Mouse (Mus musculus) neural tube, embryonic 12.5 days (tissue): Measurements from ENCODE around the gene Lsm11. TPM values are rescaled to one million over a fixed set of nuclear protein-coding genes. Genes with fewer than 3 reads are reported as not detected.
A peak's percentile ranks its signal among the peaks of the same experiment; 100 is the strongest.

Source experiments
- ATAC-seq: fragments of 200-750 bp; cut with Nextera tagmentation; 2 replicates; pipeline ENCODE4 v1.8.0; 2017; ENCODE audit warnings: low read depth, mild to moderate bottlenecking, moderate TSS enrichment, moderate library complexity; ENCODE audit not compliant: low FRiP score
- H3K27ac ChIP-seq: fragments of 300-500 bp; sonication (generic); 2 replicates; pipeline ENCODE4 v1.5.1; 2016
- H3K27me3 ChIP-seq: fragments of 300-500 bp; sonication (generic); replicated peaks from 2 replicates; pipeline ENCODE4 v1.6.1; 2016; ENCODE audit warnings: mild to moderate bottlenecking
- H3K36me3 ChIP-seq: fragments of 300-500 bp; sonication (generic); 2 replicates; pipeline ENCODE4 v1.6.1; 2016; ENCODE audit warnings: mild to moderate bottlenecking
- H3K4me1 ChIP-seq: fragments of 300-500 bp; sonication (generic); 2 replicates; pipeline ENCODE4 v1.6.1; 2016
- H3K4me2 ChIP-seq: fragments of 300-500 bp; sonication (generic); replicated peaks from 2 replicates; pipeline ENCODE4 v1.6.1; 2016; ENCODE audit warnings: mild to moderate bottlenecking
- H3K4me3 ChIP-seq: fragments of 300-500 bp; sonication (generic); 2 replicates; pipeline ENCODE4 v1.5.1; 2016
- H3K9ac ChIP-seq: fragments of 300-500 bp; sonication (generic); 2 replicates; pipeline ENCODE4 v1.6.1; 2016; ENCODE audit warnings: mild to moderate bottlenecking
- H3K9me3 ChIP-seq: fragments of 300-500 bp; sonication (generic); 2 replicates; pipeline ENCODE4 v1.6.1; 2016; ENCODE audit warnings: mild to moderate bottlenecking
- WGBS: fragments of 180-500 bp; shearing (Covaris S2); methylation state at CpG from one replicate; pipeline ENCODE4 v1.1.7; 2016; 5-methylcytosine and 5-hydroxymethylcytosine counted together
- polyA plus RNA-seq: library from polyadenylated mRNA; unstranded; fragments of >200 nt; fragmentation: Nextera tagmentation; extraction: Ambion mirVana; gene quantifications from 2 replicates; pipeline ENCODE4 v1.2.1, GENCODE M21; 2016

The Lsm11 gene
- polyA plus RNA-seq, 1 experiment from 2014 or later, result 16.0 TPM

DNA sequence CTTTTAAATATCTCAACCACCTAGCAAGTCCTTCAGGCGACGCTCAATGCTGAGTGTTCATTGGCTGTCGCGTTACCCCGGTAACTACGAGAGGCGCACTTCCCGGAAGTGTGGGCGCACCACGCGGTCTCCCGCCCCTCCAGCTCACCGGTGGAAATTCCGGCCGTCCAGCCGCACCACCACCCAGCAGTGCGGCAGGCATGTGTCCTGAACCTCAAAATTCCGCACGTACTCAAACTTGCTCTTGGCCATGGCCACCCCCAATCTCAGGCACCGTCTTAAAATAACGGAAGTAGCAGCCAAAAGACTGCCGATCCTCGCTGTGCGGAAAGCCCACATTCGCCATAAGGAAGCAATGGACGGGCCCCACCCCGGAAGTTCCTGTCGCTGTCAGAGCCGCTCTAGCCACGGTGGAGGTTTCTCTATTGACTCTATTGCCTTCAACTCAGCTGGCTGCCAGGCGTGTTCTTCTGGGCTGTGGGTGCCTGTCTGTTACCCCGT lies 10.4 kb upstream of the Lsm11 start, which contains the start of gene Thg1l:
Gene Thg1l (minus strand): TSS at position 368 of the 501 bp plus-strand sequence.
- 0 out of 2 replicates have a peak, but pooled peaks cover 3% of the 10 kb centered on the region for H3K4me1 ChIP-seq
- no peaks in the 10 kb centered on the region for H3K27me3 ChIP-seq
- under 1% methylated on average over 32 of the region's 32 CpGs for WGBS
- H3K9ac ChIP-seq, result peak within 1 kb of the TSS; percentile 44; the same call in 1 of the 2 replicates
- no peaks in the 10 kb centered on the region for H3K9me3 ChIP-seq
- peak within 1 kb of the TSS; percentile 63 for H3K4me3 ChIP-seq
- peak within 1 kb of the TSS; percentile 57 for H3K4me2 ChIP-seq
- no peak within 1 kb of the TSS for H3K27ac ChIP-seq
- peaks cover 8% of the 10 kb centered on the region; the same call in 1 of the 2 replicates for H3K36me3 ChIP-seq
- peak; percentile 99 for ATAC-seq

DNA sequence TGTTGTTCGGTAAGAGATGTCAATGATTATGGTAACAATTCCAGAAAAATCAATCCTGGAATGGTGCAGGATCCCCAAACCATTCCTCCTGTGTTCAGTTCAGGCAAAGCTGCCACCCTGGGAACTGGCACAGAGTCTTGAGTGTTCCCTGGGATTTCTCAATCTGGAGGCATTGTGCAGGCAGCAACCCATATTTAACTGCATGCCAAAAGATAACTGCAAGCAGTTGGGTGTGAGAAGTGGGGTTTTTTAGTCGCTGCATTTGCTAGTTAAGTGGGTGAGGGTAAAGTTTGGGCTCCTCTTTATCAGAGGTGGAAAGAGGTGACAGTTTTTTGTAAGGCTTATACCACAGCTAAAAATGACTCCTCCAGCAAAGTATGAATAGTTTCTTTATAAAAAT lies 2.8 kb upstream of the Lsm11 start:
- Histone ChIP-seq H3K4me3 (no peak overlapping the region), H3K27me3 (no peaks in the 10 kb centered on the region), H3K27ac (no peak overlapping the region), H3K9me3 (no peaks in the 10 kb centered on the region), H3K4me2 (no peak overlapping the region), H3K4me1 (peaks cover 15% of the 10 kb centered on the region), H3K9ac (no peak overlapping the region), H3K36me3 (peaks cover 24% of the 10 kb centered on the region; the same call in 1 of the 2 replicates)
- 88% methylated on average over 2 of the region's 2 CpGs for WGBS
- no peak for ATAC-seq

DNA sequence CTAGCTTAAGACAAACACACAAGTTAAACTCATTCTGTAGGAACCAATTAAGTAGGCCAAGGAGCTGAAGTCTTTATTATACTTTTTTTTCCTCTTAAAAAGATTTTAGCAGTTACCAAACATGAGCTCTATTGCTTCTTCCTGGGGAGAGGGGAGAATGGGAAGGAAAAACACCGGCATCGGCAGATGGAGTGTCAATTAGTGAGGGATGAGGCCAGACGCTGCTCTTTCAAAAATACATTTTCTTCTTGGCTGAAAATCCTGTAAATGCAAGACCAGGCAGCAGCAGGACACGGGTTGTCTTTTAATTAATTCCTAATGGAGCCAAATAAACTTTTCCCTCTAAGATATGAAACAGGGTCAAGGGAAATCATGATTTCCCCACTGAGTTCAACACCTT lies 2.1 kb upstream of the Lsm11 start:
- Histone ChIP-seq H3K4me1 (peaks cover 15% of the 10 kb centered on the region), H3K27me3 (no peaks in the 10 kb centered on the region), H3K27ac (no peak overlapping the region), H3K4me3 (no peak overlapping the region), H3K36me3 (peaks cover 19% of the 10 kb centered on the region; the same call in 1 of the 2 replicates), H3K4me2 (no peak overlapping the region), H3K9ac (no peak overlapping the region), H3K9me3 (no peaks in the 10 kb centered on the region)
- WGBS, result 83% methylated on average over 4 of the region's 4 CpGs
- no peak for ATAC-seq

DNA sequence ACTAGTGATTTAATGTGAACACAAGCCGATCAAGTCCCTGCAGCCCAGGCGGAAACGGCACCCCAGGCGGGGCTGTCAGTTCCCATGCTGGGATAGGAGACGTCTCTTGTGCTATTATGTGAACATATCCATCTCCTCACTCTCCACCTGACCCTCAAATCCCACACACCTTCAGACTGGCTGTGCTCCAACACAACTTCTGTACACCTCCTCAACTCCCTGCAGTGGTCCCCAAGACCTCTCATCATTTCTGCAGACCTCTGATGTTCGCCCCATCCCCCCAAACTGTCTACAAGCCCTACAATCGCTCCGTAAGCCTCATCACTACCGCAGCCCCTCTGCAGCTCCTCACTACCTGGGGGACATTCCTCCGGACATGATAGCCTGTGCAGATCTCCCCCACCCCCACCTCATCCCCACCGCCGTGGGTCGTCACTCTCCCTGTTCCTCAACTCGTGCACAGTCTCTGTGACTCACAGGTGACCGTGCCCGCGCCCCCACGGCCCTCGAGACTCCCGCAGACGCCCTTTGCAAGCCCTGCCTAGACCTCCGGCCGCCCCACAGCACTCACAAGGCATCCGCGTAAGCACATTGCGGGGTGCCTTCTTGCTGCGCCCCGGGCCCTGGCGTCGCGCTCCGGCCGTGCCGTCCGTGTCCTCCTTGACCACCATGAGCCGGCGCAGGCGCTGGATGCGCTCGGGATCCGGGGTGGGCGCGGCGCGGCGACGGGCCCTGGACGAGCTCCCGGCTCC lies 668 bp downstream of the Lsm11 start:
- Histone ChIP-seq H3K36me3 (peaks cover 10% of the 10 kb centered on the region; the same call in 1 of the 2 replicates), H3K4me2 (peak overlapping the region; percentile 88)
- WGBS, result under 1% methylated on average over 49 of the region's 49 CpGs

DNA sequence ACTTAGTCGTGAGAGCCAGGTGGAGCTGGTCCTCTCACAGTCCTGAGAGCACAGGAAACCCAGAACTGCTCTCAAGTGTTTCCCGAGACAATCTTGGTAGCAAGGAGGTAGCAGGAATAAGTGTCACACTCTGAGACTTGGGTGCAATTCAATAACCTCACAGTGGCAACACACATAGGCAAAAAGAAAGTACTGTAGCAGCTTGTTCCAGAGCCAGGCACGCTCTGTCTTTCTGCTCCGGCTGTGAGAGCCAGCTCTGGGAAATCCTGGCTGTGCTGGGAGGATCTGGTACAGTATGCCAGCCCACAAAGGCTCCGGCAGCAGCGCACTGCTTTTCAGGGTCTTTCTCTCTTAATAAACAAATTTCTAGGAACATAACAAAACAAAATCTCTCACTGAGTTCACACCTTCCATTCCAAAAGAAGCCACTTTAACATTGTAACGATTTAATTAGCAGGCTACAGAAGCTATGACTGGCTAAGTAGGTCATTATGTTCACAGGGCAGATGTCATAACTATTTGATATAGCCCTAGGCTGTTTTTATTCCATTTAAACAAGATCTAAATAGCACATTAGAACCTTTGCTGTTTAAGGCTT lies 1.5 kb downstream of the Lsm11 start:
- 66% methylated on average over 7 of the region's 7 CpGs for WGBS
- no peaks in the 10 kb centered on the region for H3K27me3 ChIP-seq
- H3K36me3 ChIP-seq, result peaks cover 7% of the 10 kb centered on the region; the same call in 1 of the 2 replicates
- peaks cover 15% of the 10 kb centered on the region for H3K4me1 ChIP-seq
- no peak overlapping the region for H3K27ac ChIP-seq
- H3K9ac ChIP-seq, result peak overlapping the region; percentile 79
- no peaks in the 10 kb centered on the region for H3K9me3 ChIP-seq
- H3K4me3 ChIP-seq, result peak overlapping the region; percentile 86
- no peak for ATAC-seq
- peak overlapping the region; percentile 88 for H3K4me2 ChIP-seq

More for the DNA sequence above, 668 bp downstream of the Lsm11 start:
- Histone ChIP-seq H3K27me3 (no peaks in the 10 kb centered on the region), H3K27ac (no peak overlapping the region), H3K9me3 (no peaks in the 10 kb centered on the region), H3K4me1 (peaks cover 15% of the 10 kb centered on the region), H3K4me3 (peak overlapping the region; percentile 86), H3K9ac (peak overlapping the region; percentile 79)
- peak; percentile 74 for ATAC-seq

DNA sequence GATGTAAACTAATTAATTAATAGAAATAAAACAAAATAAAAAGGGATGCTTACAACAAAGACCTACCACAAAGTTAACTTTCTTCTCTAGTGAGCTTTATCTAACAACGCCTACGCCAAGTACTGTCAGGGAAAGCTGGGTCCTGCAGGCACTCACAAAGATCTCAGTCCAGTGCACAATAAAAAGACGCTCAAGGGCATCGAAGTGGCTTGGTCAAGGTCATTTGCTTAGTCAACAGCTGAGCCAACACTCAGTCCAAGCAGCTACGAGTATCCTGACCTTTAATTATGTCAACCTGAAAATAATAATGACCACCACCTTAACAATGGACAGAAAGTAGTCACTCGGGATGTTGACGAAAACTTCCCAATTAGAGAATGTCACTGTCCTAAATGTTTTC lies 2.5 kb downstream of the Lsm11 start:
- H3K4me2 ChIP-seq, result no peak overlapping the region
- H3K4me3 ChIP-seq, result no peak overlapping the region
- H3K36me3 ChIP-seq, result peaks cover 4% of the 10 kb centered on the region; the same call in 1 of the 2 replicates
- H3K27me3 ChIP-seq, result no peaks in the 10 kb centered on the region
- H3K9ac ChIP-seq, result no peak overlapping the region
- WGBS, result 95% methylated on average over 7 of the region's 7 CpGs
- peaks cover 15% of the 10 kb centered on the region for H3K4me1 ChIP-seq
- H3K27ac ChIP-seq, result no peak overlapping the region
- H3K9me3 ChIP-seq, result no peaks in the 10 kb centered on the region
- ATAC-seq, result no peak

DNA sequence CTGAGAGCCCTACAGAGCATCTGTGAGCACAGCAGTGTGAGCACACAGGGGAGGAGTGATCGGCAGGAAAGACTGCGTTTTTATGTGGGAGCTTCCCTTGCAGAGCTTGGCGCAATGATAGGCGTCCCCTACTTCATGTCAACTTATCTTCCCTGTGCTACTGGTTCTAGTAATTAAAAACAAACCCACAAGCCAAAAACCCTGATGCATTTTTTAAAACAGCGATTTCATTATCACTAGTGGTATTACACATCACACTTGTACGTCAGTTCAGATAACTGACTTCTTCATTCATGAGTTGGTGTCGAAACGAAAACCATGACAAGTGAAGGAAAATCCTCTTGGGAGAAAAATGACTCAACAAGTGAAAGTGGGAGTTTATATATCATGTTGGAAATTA lies 5.8 kb downstream of the Lsm11 start:
- 93% methylated on average over 8 of the region's 8 CpGs for WGBS
- H3K4me3 ChIP-seq, result no peak overlapping the region
- H3K9ac ChIP-seq, result no peak overlapping the region
- ATAC-seq, result no peak
- no peak overlapping the region for H3K27ac ChIP-seq
- no peak overlapping the region for H3K4me2 ChIP-seq
- no peaks in the 10 kb centered on the region for H3K9me3 ChIP-seq
- no peaks in the 10 kb centered on the region for H3K27me3 ChIP-seq
- H3K4me1 ChIP-seq, result peaks cover 13% of the 10 kb centered on the region
- peaks cover 33% of the 10 kb centered on the region for H3K36me3 ChIP-seq

DNA sequence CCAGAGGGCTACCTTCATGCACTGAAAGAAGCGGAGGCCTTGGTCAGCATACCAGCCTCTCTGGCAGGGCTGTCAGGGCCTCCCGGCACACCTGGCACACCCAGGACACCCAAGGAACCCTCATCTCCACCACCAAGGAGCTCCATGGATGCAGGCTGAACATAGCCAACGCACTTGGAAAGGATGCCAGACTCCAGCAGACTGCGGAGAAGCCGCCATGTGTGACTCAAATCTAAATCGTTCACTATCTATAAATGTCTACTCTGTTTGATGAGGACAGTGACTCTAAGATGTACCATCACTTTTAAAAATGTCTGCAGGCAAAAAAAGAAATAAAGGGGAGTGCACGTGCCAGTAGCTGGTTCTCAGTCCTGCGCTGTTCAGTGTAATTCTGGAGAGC lies 7.3 kb downstream of the Lsm11 start:
- ATAC-seq, result no peak
- no peaks in the 10 kb centered on the region for H3K27me3 ChIP-seq
- H3K27ac ChIP-seq, result no peak overlapping the region
- no peaks in the 10 kb centered on the region for H3K4me1 ChIP-seq
- 96% methylated on average over 8 of the region's 8 CpGs for WGBS
- peaks cover 46% of the 10 kb centered on the region for H3K36me3 ChIP-seq
- no peak overlapping the region for H3K4me3 ChIP-seq
- no peaks in the 10 kb centered on the region for H3K9me3 ChIP-seq
- H3K9ac ChIP-seq, result no peak overlapping the region
- H3K4me2 ChIP-seq, result no peak overlapping the region

DNA sequence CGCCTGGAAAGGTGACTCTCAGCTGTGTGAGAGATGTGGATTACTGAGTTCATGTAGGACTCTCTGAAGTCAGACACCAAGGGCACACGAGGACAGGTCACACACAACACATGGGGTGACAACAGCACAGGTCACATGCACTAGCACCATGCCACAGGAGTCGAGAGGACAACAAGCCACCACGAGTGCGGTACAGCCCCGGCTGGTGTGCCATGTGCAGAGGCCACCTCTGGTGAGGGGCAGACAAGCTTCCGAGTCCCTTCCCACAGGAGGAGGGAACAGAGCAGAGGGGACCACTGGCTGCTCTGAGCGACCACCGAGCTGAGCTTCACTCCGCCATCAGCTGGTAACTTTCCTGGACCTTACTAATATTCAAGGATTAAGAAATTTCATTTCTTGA lies 12.0 kb downstream of the Lsm11 start:
- no peak overlapping the region for H3K4me3 ChIP-seq
- ATAC-seq, result no peak
- peaks cover 50% of the 10 kb centered on the region for H3K36me3 ChIP-seq
- no peak overlapping the region for H3K4me2 ChIP-seq
- no peak overlapping the region for H3K9ac ChIP-seq
- no peaks in the 10 kb centered on the region for H3K27me3 ChIP-seq
- no peak overlapping the region for H3K27ac ChIP-seq
- WGBS, result 90% methylated on average over 10 of the region's 10 CpGs
- no peaks in the 10 kb centered on the region for H3K4me1 ChIP-seq
- H3K9me3 ChIP-seq, result no peaks in the 10 kb centered on the region

DNA sequence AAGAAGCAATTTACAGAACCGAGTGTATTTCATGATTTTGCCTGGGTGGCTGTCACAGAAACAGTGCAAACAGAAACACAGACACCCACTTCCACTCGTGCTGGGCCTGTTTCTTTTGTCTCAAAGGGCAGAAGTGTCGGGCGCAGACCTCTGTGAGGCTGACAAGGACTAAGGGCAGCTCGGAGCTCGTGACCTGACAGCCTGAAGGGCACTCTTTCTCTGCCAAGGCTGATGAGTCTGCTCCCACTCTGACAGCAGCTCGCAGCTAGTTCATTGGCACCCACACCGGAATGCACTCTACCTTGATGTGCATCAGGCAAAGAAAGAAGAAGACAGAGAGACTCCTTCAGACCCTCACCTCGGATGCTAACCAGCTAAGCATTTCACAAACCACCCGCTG lies 15.2 kb downstream of the Lsm11 start:
- no peak overlapping the region for H3K4me2 ChIP-seq
- WGBS, result 87% methylated on average over 10 of the region's 10 CpGs
- H3K4me1 ChIP-seq, result no peaks in the 10 kb centered on the region
- H3K27ac ChIP-seq, result no peak overlapping the region
- no peak overlapping the region for H3K9ac ChIP-seq
- no peak overlapping the region for H3K4me3 ChIP-seq
- ATAC-seq, result no peak
- peaks cover 27% of the 10 kb centered on the region for H3K36me3 ChIP-seq
- H3K9me3 ChIP-seq, result no peaks in the 10 kb centered on the region
- no peaks in the 10 kb centered on the region for H3K27me3 ChIP-seq

DNA sequence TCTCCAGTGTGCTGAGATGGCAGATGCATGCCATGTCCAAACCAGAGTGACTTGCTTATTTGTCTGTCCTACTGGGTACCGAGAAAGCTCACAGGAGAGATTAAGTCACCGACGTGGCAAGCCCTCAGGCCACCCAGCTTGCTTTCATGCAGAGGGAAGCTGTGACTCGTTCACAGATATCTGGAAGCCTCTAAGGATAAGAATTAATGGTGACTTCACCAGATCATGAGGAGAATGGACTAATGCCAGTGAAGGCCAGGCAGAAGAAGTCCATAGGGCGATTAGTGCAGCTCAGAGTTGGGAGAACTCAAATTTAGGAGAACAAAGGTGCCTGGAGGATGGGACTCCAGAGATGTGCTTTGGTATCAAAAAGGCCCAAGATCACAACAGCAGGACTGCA lies 17.3 kb downstream of the Lsm11 start:
- Histone ChIP-seq H3K27me3 (no peaks in the 10 kb centered on the region), H3K4me2 (no peak overlapping the region), H3K36me3 (peaks cover 8% of the 10 kb centered on the region), H3K9me3 (no peaks in the 10 kb centered on the region), H3K4me1 (no peaks in the 10 kb centered on the region; the same call in 1 of the 2 replicates), H3K4me3 (no peak overlapping the region), H3K9ac (no peak overlapping the region), H3K27ac (no peak overlapping the region)
- no peak for ATAC-seq
- WGBS, result 67% methylated on average over 5 of the region's 5 CpGs

DNA sequence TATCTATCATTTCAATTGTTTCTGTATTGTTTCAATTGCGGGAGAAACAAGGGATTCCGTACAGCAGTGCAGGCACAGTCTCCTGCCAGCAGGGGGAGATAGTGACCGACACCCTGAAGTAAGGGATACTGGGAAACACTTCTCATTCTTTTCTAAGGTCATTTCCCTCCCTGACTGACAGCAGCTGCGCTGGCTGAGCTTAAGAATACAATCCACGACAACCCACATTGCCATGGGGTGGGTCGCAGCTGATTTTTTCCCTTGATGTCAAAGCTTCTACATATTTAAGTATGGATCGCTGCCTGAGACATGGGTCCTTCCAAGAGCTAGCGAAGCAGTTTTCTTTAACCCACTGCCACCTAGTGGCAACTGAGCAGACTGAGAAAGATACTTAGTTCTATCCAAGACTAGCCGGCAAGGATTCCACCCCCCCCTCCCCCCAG lies 18.1 kb downstream of the Lsm11 start:
- no peaks in the 10 kb centered on the region; the same call in none of the 2 replicates for H3K4me1 ChIP-seq
- H3K9ac ChIP-seq, result peak overlapping the region; percentile 51; the same call in 1 of the 2 replicates
- H3K9me3 ChIP-seq, result no peaks in the 10 kb centered on the region
- H3K4me2 ChIP-seq, result peak overlapping the region; percentile 62
- H3K4me3 ChIP-seq, result peak overlapping the region; percentile 30
- WGBS, result under 1% methylated on average over 9 of the region's 9 CpGs
- peak; percentile 82 for ATAC-seq
- H3K27me3 ChIP-seq, result no peaks in the 10 kb centered on the region
- H3K36me3 ChIP-seq, result peaks cover 4% of the 10 kb centered on the region
- H3K27ac ChIP-seq, result no peak overlapping the region
